Mouse (Mus musculus): ENCODE results near the gene Tmtc1.

Tmtc1 gene

DNA sequence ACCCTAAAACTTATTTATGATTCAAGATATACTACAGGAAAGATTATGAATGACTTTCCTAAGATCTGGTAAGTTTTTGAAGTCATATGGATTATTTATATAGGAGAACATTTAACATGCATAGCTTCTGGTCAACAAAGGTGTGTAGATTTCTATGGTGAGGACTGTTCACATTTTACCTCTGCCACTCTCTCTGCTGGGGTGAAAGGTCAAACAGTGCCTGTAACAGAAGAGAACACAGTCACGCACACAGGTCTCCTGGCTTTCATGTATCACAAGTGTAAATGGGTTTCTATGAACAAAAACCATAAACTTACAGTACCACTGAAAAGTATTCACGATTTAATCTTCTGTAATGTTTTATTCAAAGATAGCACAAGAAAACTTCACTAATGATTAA lies 245.0 kb downstream of the Tmtc1 start:
- in situ Hi-C loops (cut with MseI, MboI): no loop called here

GRCm38 (mm10) chr6:148193972-148194701 lies 250.1 kb downstream of the Tmtc1 start:
- in situ Hi-C loops (cut with MseI, MboI): no loop called here

DNA sequence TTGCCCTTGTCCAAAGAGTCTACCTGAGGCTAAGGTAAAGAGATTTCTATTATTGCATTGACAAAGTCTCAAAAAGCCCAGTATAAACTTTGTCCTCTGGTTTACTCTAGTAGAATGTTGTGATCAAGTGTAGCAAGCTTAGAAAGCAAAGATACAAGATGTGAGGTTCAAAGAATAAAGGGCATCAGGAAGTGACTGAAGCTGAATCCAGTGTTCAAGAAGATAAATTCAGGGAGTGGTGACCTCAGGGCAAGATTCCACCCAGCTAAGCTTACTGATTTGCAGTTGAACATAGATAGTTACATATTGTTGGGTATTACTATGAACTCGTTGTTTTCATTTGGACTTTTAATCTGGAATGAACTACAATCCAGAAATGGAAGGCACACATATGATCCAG lies 258.5 kb downstream of the Tmtc1 start:
- in situ Hi-C loops (cut with MseI, MboI): no loop called here
